Mouse (Mus musculus): ENCODE results near the gene Caskin2. TPM values are rescaled to one million over a fixed set of nuclear protein-coding genes. Genes with fewer than 3 reads are reported as not detected.

Caskin2 gene
- polyA plus RNA-seq (2014; fragmentation: Illumina TruSeq; extraction: RNeasy Lipid Tissue Mini Kit (QIAGEN cat#74804); ENCODE audit: low read depth, low replicate concordance) = 0.53 TPM

GRCm38 (mm10) chr11:115813507-115814296, at the start of gene Caskin2:
Gene Caskin2 (minus strand): TSS chr11:115813639.

GRCm38 (mm10) chr11:115858354-115858753, 44.9 kb upstream of the Caskin2 start, which contains the start of gene Myo15b:
Gene Myo15b (plus strand): TSS chr11:115858406.

GRCm38 (mm10) chr11:115823774-115824740, 10.6 kb upstream of the Caskin2 start, which contains the start of gene Llgl2:
Gene Llgl2 (plus strand): TSS chr11:115824049.

GRCm38 (mm10) chr11:115814605-115815450, 1.4 kb upstream of the Caskin2 start, which contains the start of gene Tsen54:
Gene Tsen54 (plus strand): TSS chr11:115814724.

GRCm38 (mm10) chr11:115765103-115765606, 48.3 kb downstream of the Caskin2 start, which contains the start of gene Tmem94:
Gene Tmem94 (plus strand): TSS chr11:115765433.

Other genes starting within 250 kb of the Caskin2 start
- 17.7 TPM for gene Nup85, start 249.2 kb downstream of the Caskin2 start, polyA plus RNA-seq (2014; fragmentation: Illumina TruSeq; extraction: RNeasy Lipid Tissue Mini Kit (QIAGEN cat#74804); ENCODE audit: low read depth, low replicate concordance)
- gene Mrps7, start 209.7 kb downstream of the Caskin2 start, polyA plus RNA-seq (2014; fragmentation: Illumina TruSeq; extraction: RNeasy Lipid Tissue Mini Kit (QIAGEN cat#74804); ENCODE audit: low read depth, low replicate concordance) = 9.5 TPM
- 2.0 TPM for gene Gga3, start 209.6 kb downstream of the Caskin2 start, polyA plus RNA-seq (2014; fragmentation: Illumina TruSeq; extraction: RNeasy Lipid Tissue Mini Kit (QIAGEN cat#74804); ENCODE audit: low read depth, low replicate concordance)
- 23.9 TPM for gene Mif4gd, start 200.7 kb downstream of the Caskin2 start, polyA plus RNA-seq (2014; fragmentation: Illumina TruSeq; extraction: RNeasy Lipid Tissue Mini Kit (QIAGEN cat#74804); ENCODE audit: low read depth, low replicate concordance)
- 5.7 TPM for gene Slc25a19, start 185.3 kb downstream of the Caskin2 start, polyA plus RNA-seq (2014; fragmentation: Illumina TruSeq; extraction: RNeasy Lipid Tissue Mini Kit (QIAGEN cat#74804); ENCODE audit: low read depth, low replicate concordance)
- 57.4 TPM for gene Grb2, start 105.0 kb downstream of the Caskin2 start, polyA plus RNA-seq (2014; fragmentation: Illumina TruSeq; extraction: RNeasy Lipid Tissue Mini Kit (QIAGEN cat#74804); ENCODE audit: low read depth, low replicate concordance)
- gene Tmem94, start 48.2 kb downstream of the Caskin2 start, polyA plus RNA-seq (2014; fragmentation: Illumina TruSeq; extraction: RNeasy Lipid Tissue Mini Kit (QIAGEN cat#74804); ENCODE audit: low read depth, low replicate concordance) = 0.97 TPM
- not detected for gene Tsen54, start 1.1 kb upstream of the Caskin2 start, polyA plus RNA-seq (2014; fragmentation: Illumina TruSeq; extraction: RNeasy Lipid Tissue Mini Kit (QIAGEN cat#74804); ENCODE audit: low read depth, low replicate concordance)
- 7.2 TPM for gene Llgl2, start 10.4 kb upstream of the Caskin2 start, polyA plus RNA-seq (2014; fragmentation: Illumina TruSeq; extraction: RNeasy Lipid Tissue Mini Kit (QIAGEN cat#74804); ENCODE audit: low read depth, low replicate concordance)
- 3.7 TPM for gene Myo15b, start 44.8 kb upstream of the Caskin2 start, polyA plus RNA-seq (2014; fragmentation: Illumina TruSeq; extraction: RNeasy Lipid Tissue Mini Kit (QIAGEN cat#74804); ENCODE audit: low read depth, low replicate concordance)
- 0.85 TPM for gene Smim5, start 86.3 kb upstream of the Caskin2 start, polyA plus RNA-seq (2014; fragmentation: Illumina TruSeq; extraction: RNeasy Lipid Tissue Mini Kit (QIAGEN cat#74804); ENCODE audit: low read depth, low replicate concordance)
- 1.8 TPM for gene Smim6, start 98.4 kb upstream of the Caskin2 start, polyA plus RNA-seq (2014; fragmentation: Illumina TruSeq; extraction: RNeasy Lipid Tissue Mini Kit (QIAGEN cat#74804); ENCODE audit: low read depth, low replicate concordance)
- gene Sap30bp, start 119.6 kb upstream of the Caskin2 start, polyA plus RNA-seq (2014; fragmentation: Illumina TruSeq; extraction: RNeasy Lipid Tissue Mini Kit (QIAGEN cat#74804); ENCODE audit: low read depth, low replicate concordance) = 6.3 TPM
- 2.0 TPM for gene Recql5, start 119.8 kb upstream of the Caskin2 start, polyA plus RNA-seq (2014; fragmentation: Illumina TruSeq; extraction: RNeasy Lipid Tissue Mini Kit (QIAGEN cat#74804); ENCODE audit: low read depth, low replicate concordance)
- not detected for gene Itgb4, start 161.1 kb upstream of the Caskin2 start, polyA plus RNA-seq (2014; fragmentation: Illumina TruSeq; extraction: RNeasy Lipid Tissue Mini Kit (QIAGEN cat#74804); ENCODE audit: low read depth, low replicate concordance)
- not detected for gene Galk1, start 199.1 kb upstream of the Caskin2 start, polyA plus RNA-seq (2014; fragmentation: Illumina TruSeq; extraction: RNeasy Lipid Tissue Mini Kit (QIAGEN cat#74804); ENCODE audit: low read depth, low replicate concordance)
- gene H3f3b, start 214.3 kb upstream of the Caskin2 start, polyA plus RNA-seq (2014; fragmentation: Illumina TruSeq; extraction: RNeasy Lipid Tissue Mini Kit (QIAGEN cat#74804); ENCODE audit: low read depth, low replicate concordance) = 617 TPM
- gene Unk, start 216.7 kb upstream of the Caskin2 start, polyA plus RNA-seq (2014; fragmentation: Illumina TruSeq; extraction: RNeasy Lipid Tissue Mini Kit (QIAGEN cat#74804); ENCODE audit: low read depth, low replicate concordance) = 1.1 TPM